ENCODE assay signal across 9 mouse cellular contexts in the genomic region with DNA sequence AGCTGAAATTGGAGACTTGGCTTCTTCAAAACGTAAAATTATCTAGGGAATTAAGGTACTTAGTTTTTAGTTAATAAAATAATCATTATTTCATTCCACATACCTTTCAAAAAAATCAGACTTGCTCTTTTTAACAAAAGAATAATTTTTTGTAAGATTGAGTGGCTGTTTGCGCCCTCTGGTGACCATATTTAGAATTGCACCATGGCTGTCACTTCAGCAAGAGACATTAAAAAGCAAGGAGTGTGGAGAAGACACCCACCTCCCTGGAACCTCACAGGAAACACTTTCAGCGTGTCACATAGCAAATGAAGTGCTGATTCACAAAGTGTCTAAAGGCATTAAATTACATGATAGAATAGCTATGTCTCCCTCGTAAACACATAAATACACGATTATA. TPM values are rescaled to one million over a fixed set of nuclear protein-coding genes. Genes with fewer than 3 reads are reported as not detected.
DNase-seq lines count a peak whose midpoint lies in the region; ATAC-seq and TF ChIP-seq lines count a peak whose summit lies in the region.
"Had no signal": no experiment of that assay in that cellular context is flagged by ENCODE, and none has a peak within 500 bp of the region (broad histone marks: within the 10 kb centered on the region; RNA-seq: fewer than 3 reads in every experiment).

No protein-coding gene starts in this region.

- H3K27ac ChIP-seq in gastrocnemius, adult 2 months = no peak overlapping the region
- H3K27ac ChIP-seq in neural tube, embryonic 15.5 days (replicated peaks) = no peak overlapping the region
- no peak overlapping the region for H3K27ac ChIP-seq in hindbrain, postnatal 0 days
- H3K27ac ChIP-seq: midbrain, embryonic 12.5 days had no signal

- no peaks in the 10 kb centered on the region for H3K27me3 ChIP-seq in neural tube, embryonic 15.5 days (replicated peaks)
- no peaks in the 10 kb centered on the region; the same call in 1 of the 2 replicates for H3K27me3 ChIP-seq in hindbrain, postnatal 0 days (ENCODE audit: insufficient read depth, low read length)
- H3K27me3 ChIP-seq: midbrain, embryonic 12.5 days had no signal

- peak; percentile 30 for DNase-seq in gastrocnemius, adult 2 months
- no peak for DNase-seq in gastrocnemius, adult 8-10 months (ENCODE audit: low spot score in 2 of 2)
- DNase-seq in neural tube, embryonic 10.5 days (ENCODE audit: extremely low spot score, low spot score) = peak; percentile 20
- peak; percentile 4 for DNase-seq in cerebellum, adult 11-12 months
- DNase-seq in hindbrain, postnatal 0 days (ENCODE audit: low spot score) = peak; percentile 57
- DNase-seq in lung, postnatal 14 days = peak; percentile 30
- peak; percentile 52 for DNase-seq in thymus, postnatal 0 days (ENCODE audit: low spot score)

- no peak overlapping the region for H3K9ac ChIP-seq in neural tube, embryonic 15.5 days (replicated peaks)
- H3K9ac ChIP-seq in hindbrain, postnatal 0 days (replicated peaks; ENCODE audit: low read length) = no peak overlapping the region
- H3K9ac ChIP-seq: midbrain, embryonic 12.5 days had no signal

- no peak overlapping the region for H3K4me3 ChIP-seq in gastrocnemius, adult 2 months
- no peak overlapping the region for H3K4me3 ChIP-seq in neural tube, embryonic 15.5 days (replicated peaks)
- H3K4me3 ChIP-seq in hindbrain, postnatal 0 days (ENCODE audit: low read length) = no peak overlapping the region
- H3K4me3 ChIP-seq: midbrain, embryonic 12.5 days had no signal

- peak; percentile 82 for TF ChIP-seq CTCF in gastrocnemius, adult 2 months (IDR thresholded peaks at IDR 0.05)
- TF ChIP-seq CTCF in hindbrain, postnatal 0 days (IDR thresholded peaks at IDR 0.05; ENCODE audit: low read depth) = peak; percentile 77

- no peaks in the 10 kb centered on the region for H3K4me1 ChIP-seq in neural tube, embryonic 15.5 days
- H3K4me1 ChIP-seq in hindbrain, postnatal 0 days (ENCODE audit: insufficient read depth, low read length) = no peaks in the 10 kb centered on the region
- H3K4me1 ChIP-seq: midbrain, embryonic 12.5 days had no signal

- intact Hi-C loops in gastrocnemius, adult 2 months (cut with DNase I) = no loop called here

- H3K4me2 ChIP-seq in neural tube, embryonic 15.5 days = no peak overlapping the region
- no peak overlapping the region for H3K4me2 ChIP-seq in hindbrain, postnatal 0 days (ENCODE audit: low read depth, low read length)
- H3K4me2 ChIP-seq: midbrain, embryonic 12.5 days had no signal

- ATAC-seq in neural tube, embryonic 15.5 days (ENCODE audit: low FRiP score) = no peak
- no peak for ATAC-seq in hindbrain, postnatal 0 days

- no peaks in the 10 kb centered on the region for H3K36me3 ChIP-seq in neural tube, embryonic 15.5 days
- no peaks in the 10 kb centered on the region for H3K36me3 ChIP-seq in hindbrain, postnatal 0 days (ENCODE audit: insufficient read depth, low read length)
- H3K36me3 ChIP-seq: midbrain, embryonic 12.5 days had no signal

- WGBS in neural tube, embryonic 15.5 days = 34% methylated on average over 5 of the region's 5 CpGs
- 40% methylated on average over 5 of the region's 5 CpGs for WGBS in hindbrain, postnatal 0 days

- no peaks in the 10 kb centered on the region for H3K9me3 ChIP-seq in neural tube, embryonic 15.5 days (replicated peaks)
- no peaks in the 10 kb centered on the region for H3K9me3 ChIP-seq in hindbrain, postnatal 0 days (ENCODE audit: low read length)
- H3K9me3 ChIP-seq: midbrain, embryonic 12.5 days had no signal

RNA-seq across cellular contexts. Expression of a gene that starts 34.2 kb away (rescaled TPM):
- not detected for total RNA-seq in gastrocnemius, adult 2 months (2021)
- total RNA-seq in gastrocnemius, adult 8-10 months (2022) = not detected
- 0.19 and 0.36 TPM in 2 replicates for polyA plus RNA-seq in neural tube, embryonic 15.5 days (2015; fragmentation: Nextera tagmentation; extraction: Ambion mirVana)
- total RNA-seq in hindbrain, postnatal 0 days (2014; rRNA removed) = 0.42 TPM in 1 of 2 replicates, not detected in the other
- polyA plus RNA-seq in hindbrain, postnatal 0 days (2015; fragmentation: Nextera tagmentation; extraction: Ambion mirVana) = 0.34 and 0.39 TPM in 2 replicates
- polyA plus RNA-seq in thymus, postnatal 0 days (2015; fragmentation: Nextera tagmentation; extraction: Ambion mirVana) = 0.58 and 0.68 TPM in 2 replicates

Comparison
In these comparisons a context has a peak if more than half of its experiments do, and no peak if none do; other contexts are left out.
1. DNase-seq: peak in gastrocnemius, adult 2 months (single experiment), neural tube, embryonic 10.5 days (single experiment), cerebellum, adult 11-12 months (single experiment), hindbrain, postnatal 0 days (single experiment), lung, postnatal 14 days (single experiment) and thymus, postnatal 0 days (single experiment); none in gastrocnemius, adult 8-10 months (0 of 2).